Mouse (Mus musculus) intestine, embryonic 14.5 days (tissue): Measurements from ENCODE around the gene Sfi1. TPM values are rescaled to one million over a fixed set of nuclear protein-coding genes. Genes with fewer than 3 reads are reported as not detected.
"Not testable (repeated sequence)": the region's sequence is repeated elsewhere in the genome, so short reads cannot be mapped to it uniquely, and the experiment has no call there.

Source experiments
- ATAC-seq: fragments of 200-750 bp; cut with Nextera tagmentation; replicated peaks from 2 replicates; pipeline ENCODE4 v1.8.0; 2017; ENCODE audit warnings: low read depth, moderate number of reproducible peaks, moderate TSS enrichment, moderate library complexity; ENCODE audit not compliant: low FRiP score, low TSS enrichment
- DNase-seq: peaks from one replicate; pipeline ENCODE4 v3.0.0-alpha.2; 2018; ENCODE audit warnings: low spot score
- H3K27ac ChIP-seq: fragments of 300-500 bp; sonication (generic); 2 replicates; pipeline ENCODE4 v1.5.1; 2014; ENCODE audit warnings: low read depth, mild to moderate bottlenecking, control low read depth
- H3K27me3 ChIP-seq: fragments of 300-500 bp; sonication (generic); replicated peaks from 2 replicates; pipeline ENCODE4 v1.6.1; 2014; ENCODE audit warnings: low read length, control low read depth; ENCODE audit not compliant: control insufficient read depth, insufficient read depth
- H3K36me3 ChIP-seq: fragments of 300-500 bp; sonication (generic); 2 replicates; pipeline ENCODE4 v1.6.1; 2014; ENCODE audit warnings: low read length, control low read depth; ENCODE audit not compliant: control insufficient read depth, insufficient read depth
- H3K4me1 ChIP-seq: fragments of 300-500 bp; sonication (generic); replicated peaks from 2 replicates; pipeline ENCODE4 v1.6.1; 2014; ENCODE audit warnings: low read length, control low read depth, mixed read lengths; ENCODE audit not compliant: control insufficient read depth, insufficient read depth
- H3K4me2 ChIP-seq: fragments of 300-500 bp; sonication (generic); 2 replicates; pipeline ENCODE4 v1.6.1; 2014; ENCODE audit warnings: low read length
- H3K4me3 ChIP-seq: fragments of 300-500 bp; sonication (generic); 2 replicates; pipeline ENCODE4 v1.5.1; 2014; ENCODE audit warnings: low read depth, low read length, control low read depth, mixed read lengths
- H3K9ac ChIP-seq: fragments of 300-500 bp; sonication (generic); 2 replicates; pipeline ENCODE4 v1.6.1; 2014; ENCODE audit warnings: mild to moderate bottlenecking, low read length
- H3K9me3 ChIP-seq: fragments of 300-500 bp; sonication (generic); 2 replicates; pipeline ENCODE4 v1.6.1; 2016; ENCODE audit warnings: low read length, control low read depth; ENCODE audit not compliant: control insufficient read depth
- WGBS: fragments of 180-500 bp; shearing (Covaris S2); extraction: QIAGEN DNeasy Blood & Tissue Kit; methylation state at CpG from one replicate; pipeline ENCODE4 v1.1.7; 2014; 5-methylcytosine and 5-hydroxymethylcytosine counted together
- polyA plus RNA-seq: library from polyadenylated mRNA; unstranded; fragments of >200 nt; fragmentation: Nextera tagmentation; extraction: Ambion mirVana; gene quantifications from 2 replicates; pipeline ENCODE4 v1.2.1, GENCODE M21; 2014

Gene Sfi1
- polyA plus RNA-seq, 1 experiment from 2014 or later = 11.2 TPM

DNA sequence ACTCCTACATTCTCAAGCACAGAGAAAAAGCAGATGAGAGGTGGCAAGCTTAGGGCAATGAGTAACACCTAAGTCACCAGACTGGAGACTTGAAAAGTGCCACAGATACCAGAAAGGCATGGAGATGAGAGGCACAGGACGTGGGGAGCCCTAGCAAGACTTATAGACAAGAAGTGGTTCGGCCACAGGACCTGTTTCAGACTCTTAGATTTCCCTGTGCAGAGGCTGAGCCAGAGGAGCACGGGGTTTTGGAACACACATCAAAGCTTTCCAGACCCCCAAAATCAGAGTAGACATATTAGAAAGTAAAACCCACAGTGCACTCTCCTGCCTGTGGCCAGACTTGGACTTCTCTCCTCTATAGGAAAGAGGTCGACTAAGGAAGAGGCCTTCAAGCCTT is 12.0 kb downstream of the Sfi1 start:
- H3K27ac ChIP-seq = not testable (repeated sequence)
- 69% methylated on average over 4 of the region's 4 CpGs for WGBS

DNA sequence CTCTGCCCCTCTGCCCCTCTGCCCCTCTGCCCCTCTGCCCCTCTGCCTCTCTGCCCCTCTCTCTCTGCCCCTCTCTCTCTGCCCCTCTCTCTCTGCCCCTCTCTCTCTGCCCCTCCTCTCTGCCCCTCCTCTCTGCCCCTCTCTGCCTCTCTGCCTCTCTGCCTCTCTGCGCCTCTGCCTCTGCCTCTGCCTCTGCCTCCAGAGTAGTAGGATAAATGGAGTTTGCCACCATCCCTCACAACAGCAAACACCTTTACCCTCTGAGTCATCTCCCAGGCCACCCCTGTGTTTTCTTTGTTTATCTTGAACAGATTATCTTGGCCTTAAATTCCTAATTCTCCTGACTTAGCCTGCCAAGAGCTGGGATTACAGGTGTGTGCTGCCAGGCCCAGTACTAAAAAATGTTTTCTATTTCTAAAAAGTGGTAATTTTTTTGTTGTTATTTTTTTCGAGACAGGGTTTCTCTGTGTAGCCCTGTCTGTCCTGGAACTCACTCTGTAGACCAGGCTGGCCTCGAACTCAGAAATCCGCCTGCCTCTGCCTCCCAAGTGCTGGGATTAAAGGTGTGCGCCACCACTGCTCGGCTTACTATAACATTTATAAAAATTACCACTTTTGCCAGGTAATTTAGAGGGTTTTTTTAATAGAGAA is 12.6 kb downstream of the Sfi1 start:
- H3K27me3 ChIP-seq, H3K4me2 ChIP-seq, H3K27ac ChIP-seq, H3K4me3 ChIP-seq, H3K9ac ChIP-seq, ATAC-seq, H3K9me3 ChIP-seq, DNase-seq, H3K36me3 ChIP-seq, H3K4me1 ChIP-seq: not testable (repeated sequence)
- 79% methylated on average over 6 of the region's 6 CpGs for WGBS

More for the DNA sequence above, 12.0 kb downstream of the Sfi1 start:
- H3K4me2 ChIP-seq, ATAC-seq, H3K9ac ChIP-seq, DNase-seq, H3K27me3 ChIP-seq, H3K4me3 ChIP-seq, H3K9me3 ChIP-seq, H3K36me3 ChIP-seq, H3K4me1 ChIP-seq: not testable (repeated sequence)

DNA sequence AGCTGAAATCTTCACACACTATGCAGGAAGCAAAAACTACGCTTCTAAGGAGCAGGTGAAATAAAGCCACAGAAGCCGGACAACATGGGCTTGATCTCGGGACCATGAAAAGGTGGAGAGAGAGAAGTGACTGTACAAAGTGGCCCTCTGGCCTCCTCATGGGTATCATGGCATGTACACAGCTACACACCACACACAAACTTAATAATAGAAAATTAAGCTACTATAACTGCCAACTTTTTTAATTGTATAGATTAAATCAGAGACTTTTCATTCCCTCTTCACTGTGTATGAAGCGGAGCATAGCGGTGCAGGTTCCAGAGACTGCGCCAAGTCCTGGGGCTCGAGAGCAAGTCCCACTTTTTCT is 13.6 kb downstream of the Sfi1 start:
- not testable (repeated sequence) for H3K4me3 ChIP-seq, DNase-seq, H3K4me1 ChIP-seq, H3K27me3 ChIP-seq, H3K27ac ChIP-seq, H3K9ac ChIP-seq, H3K4me2 ChIP-seq, H3K36me3 ChIP-seq, ATAC-seq, H3K9me3 ChIP-seq
- 89% methylated on average over 7 of the region's 7 CpGs for WGBS

DNA sequence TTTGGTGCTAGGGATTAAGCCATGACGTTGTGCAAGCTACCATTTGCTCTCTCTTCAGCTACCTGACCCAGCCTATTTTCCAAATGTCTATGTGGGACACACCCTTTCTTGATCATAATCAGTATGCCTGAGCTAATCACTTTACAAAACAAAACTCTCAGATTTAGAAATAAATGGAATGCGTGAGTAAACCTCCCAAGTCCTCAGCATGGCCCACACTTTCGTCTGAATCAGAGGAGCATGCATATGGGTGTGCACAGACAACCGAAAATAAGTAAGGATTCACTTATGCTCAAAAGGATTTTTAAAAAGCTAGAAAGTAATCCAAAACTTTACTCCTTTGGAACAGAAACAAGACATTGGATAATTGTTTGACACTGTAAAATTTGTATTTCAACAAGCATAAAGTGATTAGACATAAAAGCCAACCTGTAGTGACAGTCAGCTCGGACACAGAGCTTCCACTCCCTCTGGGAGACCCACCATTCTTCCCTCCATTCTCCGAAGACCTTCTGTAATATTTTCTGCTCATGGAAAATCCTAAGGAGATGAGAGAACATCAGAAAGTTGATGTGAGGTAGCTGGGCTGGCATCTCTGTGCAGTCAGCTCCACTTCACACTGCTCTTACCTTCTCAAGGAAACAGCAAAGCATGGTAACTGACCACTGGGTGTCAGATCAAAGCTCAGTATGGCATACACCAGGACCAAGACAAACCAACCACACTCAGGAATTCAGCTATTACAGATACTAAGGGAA is 14.1 kb downstream of the Sfi1 start:
- H3K9me3 ChIP-seq, H3K9ac ChIP-seq, H3K27ac ChIP-seq, H3K36me3 ChIP-seq, DNase-seq, H3K4me1 ChIP-seq, H3K27me3 ChIP-seq, H3K4me3 ChIP-seq, H3K4me2 ChIP-seq, ATAC-seq: not testable (repeated sequence)
- 83% methylated on average over 6 of the region's 6 CpGs for WGBS

DNA sequence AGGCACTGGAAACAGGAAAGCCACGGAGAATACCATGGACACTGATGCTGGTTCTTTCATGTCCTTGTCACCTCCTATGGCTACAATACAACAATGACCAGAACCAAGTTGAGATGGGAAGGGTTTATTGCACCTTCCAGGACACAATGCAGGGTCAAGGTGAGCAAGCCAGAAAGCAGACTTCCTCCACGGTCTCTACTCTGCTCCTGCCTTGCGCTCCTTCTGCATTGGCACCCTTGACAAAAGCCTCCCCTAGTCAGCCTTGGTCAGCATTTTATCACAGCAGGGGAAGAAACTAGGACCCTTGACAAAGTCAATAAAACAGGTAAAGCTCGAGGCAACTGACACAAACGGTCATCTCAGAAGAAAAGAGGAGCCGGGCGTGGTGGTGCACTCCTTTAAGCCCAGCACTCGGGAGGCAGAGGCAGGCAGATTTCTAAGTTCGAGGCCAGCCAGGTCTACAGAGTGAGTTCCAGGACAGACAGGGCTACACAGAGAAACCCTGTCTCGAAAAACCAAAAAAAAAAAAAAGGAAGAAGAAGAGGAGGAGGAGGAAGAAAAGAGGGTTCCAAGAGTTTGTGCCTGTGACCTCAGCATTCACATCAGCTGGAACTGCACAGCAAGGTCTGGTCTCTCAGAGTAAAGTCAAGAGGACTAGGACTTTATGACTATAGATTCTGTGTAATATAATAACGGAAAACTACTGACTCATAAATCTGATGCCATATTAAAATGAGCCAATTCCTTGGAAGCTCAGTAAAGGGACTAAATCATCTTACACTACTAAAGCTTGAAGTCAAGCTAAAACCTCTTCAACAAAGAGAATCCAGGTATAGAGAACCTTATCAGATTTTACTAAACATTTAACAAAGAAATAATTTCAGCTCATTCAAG is 19.6 kb downstream of the Sfi1 start:
- H3K4me2 ChIP-seq, H3K36me3 ChIP-seq, H3K4me1 ChIP-seq, H3K27me3 ChIP-seq, H3K4me3 ChIP-seq, H3K27ac ChIP-seq, H3K9ac ChIP-seq, H3K9me3 ChIP-seq: not testable (repeated sequence)
- WGBS = 84% methylated on average over 11 of the region's 11 CpGs
- ATAC-seq (peak; percentile 32; the same call in 1 of the 2 replicates), DNase-seq (peak; percentile 70)

DNA sequence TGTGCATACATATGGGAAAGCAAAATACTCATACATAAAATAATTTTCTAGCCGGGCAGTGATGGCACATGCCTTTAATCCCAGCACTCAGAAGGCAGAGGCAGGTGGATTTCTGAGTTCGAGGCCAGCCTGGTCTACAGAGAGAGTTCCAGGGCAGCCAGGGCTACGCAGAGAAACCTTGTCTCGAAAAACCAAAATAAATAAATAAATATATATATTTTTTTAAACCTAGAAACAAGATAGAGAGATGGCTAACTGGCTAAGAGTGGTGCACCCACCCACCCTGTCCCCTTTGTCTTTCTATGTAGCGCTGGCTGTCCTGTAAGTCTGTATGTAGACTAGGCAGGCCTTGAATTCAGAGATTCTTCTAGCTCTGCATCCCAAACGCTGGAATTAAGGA is 20.7 kb downstream of the Sfi1 start:
- H3K9ac ChIP-seq, H3K27me3 ChIP-seq, ATAC-seq, H3K36me3 ChIP-seq, H3K9me3 ChIP-seq, DNase-seq, H3K4me3 ChIP-seq, H3K27ac ChIP-seq, H3K4me2 ChIP-seq, H3K4me1 ChIP-seq: not testable (repeated sequence)
- 55% methylated on average over 4 of the region's 6 CpGs for WGBS

DNA sequence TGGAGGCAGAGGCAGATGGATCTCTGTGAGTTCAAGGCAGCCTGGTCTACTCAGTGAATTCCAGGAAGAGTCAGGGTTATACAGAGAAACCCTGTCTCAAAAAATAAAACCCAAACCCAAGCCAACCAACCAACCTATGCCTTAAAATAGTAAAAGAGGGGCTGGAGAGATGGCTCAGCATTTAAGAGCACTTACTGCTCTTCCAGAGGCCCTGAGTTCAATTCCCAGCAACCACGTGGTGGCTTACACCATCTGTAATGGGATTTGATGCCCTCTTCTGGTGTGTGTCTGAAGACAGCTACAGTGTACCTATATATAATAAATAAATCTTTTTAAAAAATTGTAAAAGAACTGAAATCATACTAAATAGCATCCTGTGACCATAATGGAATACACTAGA is 21.3 kb downstream of the Sfi1 start:
- not testable (repeated sequence) for H3K4me2 ChIP-seq, ATAC-seq, H3K4me1 ChIP-seq, DNase-seq, H3K9ac ChIP-seq, H3K36me3 ChIP-seq, H3K27ac ChIP-seq, H3K9me3 ChIP-seq, H3K4me3 ChIP-seq, H3K27me3 ChIP-seq
- 68% methylated on average over 1 of the region's 1 CpGs for WGBS

DNA sequence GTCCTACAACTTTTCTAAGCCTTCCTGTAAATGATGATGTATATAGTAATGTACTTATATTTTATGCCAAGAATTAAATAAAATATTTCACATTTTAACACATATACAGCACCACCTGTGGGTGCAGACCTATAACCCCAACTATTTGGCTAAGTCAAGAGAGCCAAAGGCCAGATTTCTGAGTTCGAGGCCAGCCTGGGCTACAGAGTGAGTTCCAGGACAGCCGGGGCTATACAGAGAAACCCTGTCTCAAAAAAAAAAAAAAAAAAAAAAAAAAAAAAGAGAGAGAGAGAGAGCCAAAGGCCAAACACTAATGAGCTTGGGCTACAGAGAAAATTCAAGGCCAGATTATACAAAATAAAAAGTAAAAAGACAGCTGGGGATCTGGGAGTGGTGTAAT is 24.2 kb downstream of the Sfi1 start:
- H3K9ac ChIP-seq, H3K4me2 ChIP-seq, DNase-seq, H3K27ac ChIP-seq, H3K4me3 ChIP-seq, H3K27me3 ChIP-seq, H3K4me1 ChIP-seq, H3K9me3 ChIP-seq, H3K36me3 ChIP-seq: not testable (repeated sequence)
- ATAC-seq = peak; percentile 47; the same call in 1 of the 2 replicates
- WGBS = 74% methylated on average over 2 of the region's 2 CpGs
